8 mouse cellular contexts compared by ENCODE assay signal in the genomic region with DNA sequence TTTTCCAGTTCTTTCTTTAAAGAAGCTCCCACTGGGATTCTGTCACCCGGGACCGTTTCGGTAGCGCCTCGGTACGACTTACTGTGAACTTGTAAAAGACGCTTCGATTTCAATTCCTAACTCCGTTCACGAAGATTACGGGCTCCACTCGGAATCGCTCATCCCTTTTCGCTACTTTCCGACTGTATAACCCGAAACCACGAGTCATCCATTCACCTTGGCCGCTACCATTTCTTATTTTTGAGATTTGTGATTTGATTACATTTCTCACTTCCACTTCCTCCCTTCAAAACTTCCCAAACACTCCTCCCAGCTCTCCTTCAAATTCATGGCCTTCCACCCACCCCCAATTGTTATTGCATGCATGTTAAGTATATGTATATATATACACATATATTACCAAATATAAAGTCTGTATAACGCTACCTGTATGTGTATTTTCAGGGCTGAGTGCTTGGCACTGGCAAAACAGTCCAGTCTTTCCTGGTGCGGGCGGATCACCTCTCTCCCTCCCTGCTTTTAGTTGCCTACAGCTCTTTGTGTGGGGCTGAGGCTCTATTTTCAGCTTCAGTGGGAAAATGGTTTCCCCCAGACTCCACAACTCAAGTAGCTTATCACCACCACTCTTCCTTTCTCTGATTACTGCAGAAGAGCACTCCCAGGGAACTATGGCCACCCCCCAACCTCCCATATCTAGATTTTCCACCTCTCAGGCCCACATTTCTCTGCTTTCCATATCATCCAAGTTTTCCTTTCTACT. TPM values are rescaled to one million over a fixed set of nuclear protein-coding genes. Genes with fewer than 3 reads are reported as not detected.
DNase-seq lines count a peak whose midpoint lies in the region; ATAC-seq and TF ChIP-seq lines count a peak whose summit lies in the region.

No protein-coding gene starts in this region.

- no peak overlapping the region for H3K27ac ChIP-seq in bone marrow, adult 2 months (ENCODE audit: control insufficient read depth, insufficient read depth, low read depth, low read length, poor library complexity)
- H3K27ac ChIP-seq in heart, postnatal 0 days (ENCODE audit: low read depth): peak overlapping the region; percentile 41
- no peak overlapping the region for H3K27ac ChIP-seq in midbrain, embryonic 11.5 days (ENCODE audit: low read depth, low read length)

- peak overlapping the region; percentile 44; the same call in 1 of the 2 replicates for H3K9ac ChIP-seq in heart, postnatal 0 days (replicated peaks; ENCODE audit: low read depth, low read length)
- peak overlapping the region; percentile 56 for H3K9ac ChIP-seq in midbrain, embryonic 11.5 days (ENCODE audit: low read length)

- DNase-seq in heart, adult 11 months: peak; percentile 91
- no peak for DNase-seq in heart, adult 9 months (ENCODE audit: low spot score in 2 of 2)
- DNase-seq in heart, postnatal 0 days (ENCODE audit: low spot score): no peak
- peak; percentile 95 for DNase-seq in midbrain, embryonic 11.5 days (ENCODE audit: low spot score, missing footprints)
- no peak for DNase-seq in cerebellum, postnatal 36 days
- no peak for DNase-seq in spleen, postnatal 4 days (ENCODE audit: low spot score in 2 of 2)
- no peak for DNase-seq in right cerebral cortex, postnatal 25 days

- peak overlapping the region; percentile 62 for H3K4me2 ChIP-seq in heart, postnatal 0 days (ENCODE audit: low read depth, low read length)
- peak overlapping the region; percentile 55 for H3K4me2 ChIP-seq in midbrain, embryonic 11.5 days

- H3K4me3 ChIP-seq in bone marrow, adult 2 months (replicated peaks; ENCODE audit: control insufficient read depth, low read depth, low read length): peak overlapping the region; percentile 18
- peak overlapping the region; percentile 44 for H3K4me3 ChIP-seq in heart, postnatal 0 days (ENCODE audit: low read depth, low read length)
- peak overlapping the region; percentile 45 for H3K4me3 ChIP-seq in midbrain, embryonic 11.5 days (ENCODE audit: low read depth, low read length)

- TF ChIP-seq EP300 in heart, postnatal 0 days (IDR thresholded peaks at IDR 0.05; ENCODE audit: low read depth): no peak

- TF ChIP-seq POLR2A in bone marrow, adult 2 months (IDR thresholded peaks at IDR 0.05; ENCODE audit: borderline replicate concordance, control insufficient read depth, low read depth, low read length): no peak

- 14% methylated on average over 21 of the region's 21 CpGs for WGBS in bone marrow, adult 2 months
- 3% methylated on average over 21 of the region's 21 CpGs for WGBS in heart, postnatal 0 days
- 7% methylated on average over 21 of the region's 21 CpGs for WGBS in midbrain, embryonic 11.5 days

- no peaks in the 10 kb centered on the region for H3K4me1 ChIP-seq in bone marrow, adult 2 months (ENCODE audit: control insufficient read depth, insufficient read depth, low read length)
- H3K4me1 ChIP-seq in heart, postnatal 0 days (ENCODE audit: control insufficient read depth, insufficient read depth): 0 out of 2 replicates have a peak, but pooled peaks cover 13% of the 10 kb centered on the region
- H3K4me1 ChIP-seq in midbrain, embryonic 11.5 days (ENCODE audit: control insufficient read depth, insufficient read depth, low read length): peaks cover 6% of the 10 kb centered on the region

- TF ChIP-seq CTCF in bone marrow, adult 2 months (IDR thresholded peaks at IDR 0.05; ENCODE audit: control insufficient read depth, insufficient read depth, low read length): no peak
- TF ChIP-seq CTCF in heart, postnatal 0 days (IDR thresholded peaks at IDR 0.05; ENCODE audit: low read depth): no peak

- H3K9me3 ChIP-seq in heart, postnatal 0 days (replicated peaks; ENCODE audit: control insufficient read depth, low read length): no peaks in the 10 kb centered on the region
- no peaks in the 10 kb centered on the region for H3K9me3 ChIP-seq in midbrain, embryonic 11.5 days (ENCODE audit: control insufficient read depth, low read length)

- peaks cover 39% of the 10 kb centered on the region for H3K36me3 ChIP-seq in heart, postnatal 0 days (replicated peaks; ENCODE audit: control insufficient read depth, insufficient read depth, low read length)
- peaks cover 5% of the 10 kb centered on the region; the same call in 1 of the 2 replicates for H3K36me3 ChIP-seq in midbrain, embryonic 11.5 days (ENCODE audit: control insufficient read depth, insufficient read depth, low read length)

- no peak for ATAC-seq in heart, postnatal 0 days (ENCODE audit: insufficient read depth, low read depth)
- 0 out of 2 replicates have a peak, but pooled peaks have one; percentile 46 for ATAC-seq in midbrain, embryonic 11.5 days (ENCODE audit: low FRiP score)

- H3K27me3 ChIP-seq in heart, postnatal 0 days (ENCODE audit: control insufficient read depth, insufficient read depth, low read length): no peaks in the 10 kb centered on the region
- H3K27me3 ChIP-seq in midbrain, embryonic 11.5 days (ENCODE audit: control insufficient read depth, insufficient read depth, low read length): peaks cover 2% of the 10 kb centered on the region

RNA-seq across cellular contexts. Expression of gene Hes7, which starts 9.0 kb away (rescaled TPM):
- 1.1 TPM in 1 of 2 replicates, not detected in the other for polyA plus RNA-seq in bone marrow, adult 2 months (2011; ENCODE audit: insufficient read depth, insufficient read length, low replicate concordance, missing spikeins)
- not detected in 2 replicates for total RNA-seq in heart, postnatal 0 days (2014; rRNA removed; ENCODE audit: low replicate concordance)
- 0.26 and 0.29 TPM in 2 replicates for polyA plus RNA-seq in heart, postnatal 0 days (2015; fragmentation: Nextera tagmentation; extraction: Ambion mirVana)
- polyA plus RNA-seq in midbrain, embryonic 11.5 days (2014; fragmentation: Nextera tagmentation; extraction: Ambion mirVana): 0.17 and 0.33 TPM in 2 replicates

RNA-seq across cellular contexts. Expression of gene 9130213A22Rik, which starts 11.2 kb away (rescaled TPM):
- polyA plus RNA-seq in bone marrow, adult 2 months (2011; ENCODE audit: insufficient read depth, insufficient read length, low replicate concordance, missing spikeins): not detected in 2 replicates
- total RNA-seq in heart, postnatal 0 days (2014; rRNA removed; ENCODE audit: low replicate concordance): 0.66 TPM in 1 of 2 replicates, not detected in the other
- polyA plus RNA-seq in heart, postnatal 0 days (2015; fragmentation: Nextera tagmentation; extraction: Ambion mirVana): 0.30 and 0.49 TPM in 2 replicates
- polyA plus RNA-seq in midbrain, embryonic 11.5 days (2014; fragmentation: Nextera tagmentation; extraction: Ambion mirVana): 0.11 TPM in 1 of 2 replicates, not detected in the other

RNA-seq across cellular contexts. Expression of gene Aloxe3, which starts 14.5 kb away (rescaled TPM):
- polyA plus RNA-seq in bone marrow, adult 2 months (2011; ENCODE audit: insufficient read depth, insufficient read length, low replicate concordance, missing spikeins): 0.82 TPM in 1 of 2 replicates, not detected in the other
- total RNA-seq in heart, postnatal 0 days (2014; rRNA removed; ENCODE audit: low replicate concordance): 0.58 TPM in 1 of 2 replicates, not detected in the other
- polyA plus RNA-seq in heart, postnatal 0 days (2015; fragmentation: Nextera tagmentation; extraction: Ambion mirVana): 0.08 TPM in 1 of 2 replicates, not detected in the other
- polyA plus RNA-seq in midbrain, embryonic 11.5 days (2014; fragmentation: Nextera tagmentation; extraction: Ambion mirVana): 0.15 and 0.74 TPM in 2 replicates

RNA-seq across cellular contexts. Expression of gene Per1, which starts 16.2 kb away (rescaled TPM):
- 28.8 and 46.2 TPM in 2 replicates for polyA plus RNA-seq in bone marrow, adult 2 months (2011; ENCODE audit: insufficient read depth, insufficient read length, low replicate concordance, missing spikeins)
- total RNA-seq in heart, postnatal 0 days (2014; rRNA removed; ENCODE audit: low replicate concordance): 76.8 and 93.5 TPM in 2 replicates
- polyA plus RNA-seq in heart, postnatal 0 days (2015; fragmentation: Nextera tagmentation; extraction: Ambion mirVana): 8.1 and 9.7 TPM in 2 replicates
- polyA plus RNA-seq in midbrain, embryonic 11.5 days (2014; fragmentation: Nextera tagmentation; extraction: Ambion mirVana): 6.0 and 7.3 TPM in 2 replicates

RNA-seq across cellular contexts. Expression of gene Vamp2, which starts 22.9 kb away (rescaled TPM):
- polyA plus RNA-seq in bone marrow, adult 2 months (2011; ENCODE audit: insufficient read depth, insufficient read length, low replicate concordance, missing spikeins): 50.5 and 55.9 TPM in 2 replicates
- total RNA-seq in heart, postnatal 0 days (2014; rRNA removed; ENCODE audit: low replicate concordance): 25.2 and 27.9 TPM in 2 replicates
- polyA plus RNA-seq in heart, postnatal 0 days (2015; fragmentation: Nextera tagmentation; extraction: Ambion mirVana): 59.2 and 62.1 TPM in 2 replicates
- polyA plus RNA-seq in midbrain, embryonic 11.5 days (2014; fragmentation: Nextera tagmentation; extraction: Ambion mirVana): 72.4 and 73.5 TPM in 2 replicates

Comparison
In these comparisons a context has a peak if more than half of its experiments do, and no peak if none do; other contexts are left out.
1. DNase-seq: peak in heart, adult 11 months (single experiment) and midbrain, embryonic 11.5 days (single experiment); none in heart, adult 9 months (0 of 2), heart, postnatal 0 days (single experiment), cerebellum, postnatal 36 days (0 of 2), spleen, postnatal 4 days (0 of 2) and right cerebral cortex, postnatal 25 days (single experiment).
2. Peak in every context shown above with its lines, with median percentiles within 50 percentile points of each other: H3K4me3 ChIP-seq.